Mouse (Mus musculus): ENCODE measurements around the gene Crebl2. TPM values are rescaled to one million over a fixed set of nuclear protein-coding genes. Genes with fewer than 3 reads are reported as not detected.

Crebl2 gene
- total and polyA plus RNA-seq, 3 experiments, result 1.5 to 3.7 TPM; not detected in 1

- Histone ChIP-seq H3K4me1 (ENCODE audit: control insufficient read depth in 1 of 2, insufficient read depth in 2 of 2, low read length in 2 of 2) (peaks cover 4% of the 10 kb centered on the region in 2 experiments; a peak in 2 of 4 replicates), H3K9ac (ENCODE audit: control insufficient read depth, low read depth, low read length, poor library complexity, severe bottlenecking) (no peak overlapping the region), H3K27me3 (ENCODE audit: control insufficient read depth in 1 of 2, insufficient read depth in 2 of 2, low read length in 2 of 2) (no peaks in the 10 kb centered on the region), H3K9me3 (replicated peaks; ENCODE audit: insufficient read depth, low read length) (no peaks in the 10 kb centered on the region), H3K36me3 (ENCODE audit: control insufficient read depth in 1 of 2, insufficient read depth in 2 of 2, low read length in 2 of 2) (peaks cover 0 to 3% of the 10 kb centered on the region in 2 experiments; a peak in 2 of 4 replicates), H3K79me2 (ENCODE audit: control insufficient read depth, insufficient read depth, low read length, poor library complexity) (no peaks in the 10 kb centered on the region), H3K27ac (ENCODE audit: control insufficient read depth, low read depth, low read length) (no peak overlapping the region), H3K4me3 (ENCODE audit: control insufficient read depth in 1 of 2, insufficient read depth in 1 of 2, low read depth in 2 of 2, low read length in 2 of 2) (no peak overlapping the region)
- no peak for TF ChIP-seq GATA1 (IDR thresholded peaks at IDR 0.05; ENCODE audit: low read depth, low read length)
- no peak for TF ChIP-seq RCOR1 (IDR thresholded peaks at IDR 0.05; ENCODE audit: low read depth, low read length)
- TF ChIP-seq ELF1 (IDR thresholded peaks at IDR 0.05; ENCODE audit: low read depth, low read length), result no peak
- no peak for TF ChIP-seq USF2 (IDR thresholded peaks at IDR 0.05; ENCODE audit: borderline replicate concordance in 1 of 2, insufficient read depth in 1 of 2, low read depth in 1 of 2, low read length in 2 of 2)
- no peak for TF ChIP-seq CHD1 (IDR thresholded peaks at IDR 0.05; ENCODE audit: low read depth, low read length)
- no peak for TF ChIP-seq NRF1 (IDR thresholded peaks at IDR 0.05; ENCODE audit: insufficient read depth, low read depth, low read length, poor library complexity, severe bottlenecking)
- DNase-seq (ENCODE audit: low read depth, low spot score), result no peak
These were observed 47.3 kb downstream of the Crebl2 start for GRCm38 (mm10) chr6:134877276-134877675.

GRCm38 (mm10) chr6:134877892-134878291, 47.9 kb downstream of the Crebl2 start:
- Histone ChIP-seq H3K36me3 (ENCODE audit: control insufficient read depth in 1 of 2, insufficient read depth in 2 of 2, low read length in 2 of 2) (peaks cover 0 to 3% of the 10 kb centered on the region in 2 experiments; a peak in 2 of 4 replicates), H3K4me3 (ENCODE audit: control insufficient read depth in 1 of 2, insufficient read depth in 1 of 2, low read depth in 2 of 2, low read length in 2 of 2) (no peak overlapping the region), H3K4me1 (ENCODE audit: control insufficient read depth in 1 of 2, insufficient read depth in 2 of 2, low read length in 2 of 2) (peaks cover 4% of the 10 kb centered on the region in 2 experiments; a peak in 2 of 4 replicates), H3K27me3 (ENCODE audit: control insufficient read depth in 1 of 2, insufficient read depth in 2 of 2, low read length in 2 of 2) (no peaks in the 10 kb centered on the region), H3K27ac (ENCODE audit: control insufficient read depth, low read depth, low read length) (no peak overlapping the region), H3K9ac (ENCODE audit: control insufficient read depth, low read depth, low read length, poor library complexity, severe bottlenecking) (no peak overlapping the region), H3K79me2 (ENCODE audit: control insufficient read depth, insufficient read depth, low read length, poor library complexity) (no peaks in the 10 kb centered on the region), H3K9me3 (replicated peaks; ENCODE audit: insufficient read depth, low read length) (no peaks in the 10 kb centered on the region)
- TF ChIP-seq RAD21 (IDR thresholded peaks at IDR 0.05; ENCODE audit: low read depth, low read length) (no peak), ZMIZ1 (IDR thresholded peaks at IDR 0.05; ENCODE audit: low read depth, low read length) (no peak), MAFK (IDR thresholded peaks at IDR 0.05; ENCODE audit: borderline replicate concordance, low read depth, low read length) (no peak)
- no peak for DNase-seq (ENCODE audit: low read depth, low spot score)

- no peak overlapping the region for H3K27ac ChIP-seq (ENCODE audit: control insufficient read depth, low read depth, low read length)
- H3K4me3 ChIP-seq (ENCODE audit: control insufficient read depth in 1 of 2, insufficient read depth in 1 of 2, low read depth in 2 of 2, low read length in 2 of 2), result no peak overlapping the region
- TF ChIP-seq TAL1 (IDR thresholded peaks at IDR 0.05; ENCODE audit: low read length) (peak; percentile 49; the same call in 1 of the 2 replicates), RCOR1 (IDR thresholded peaks at IDR 0.05; ENCODE audit: low read depth, low read length) (peak; percentile 41; the same call in 1 of the 2 replicates), TBP (IDR thresholded peaks at IDR 0.05; ENCODE audit: low read depth, low read length) (no peak), ZC3H11A (IDR thresholded peaks at IDR 0.05; ENCODE audit: low read depth, low read length) (no peak), EP300 (IDR thresholded peaks at IDR 0.05; ENCODE audit: low read depth in 1 of 2, low read length in 2 of 2) (peak; percentile 38 to 67; a peak in 3 of 4 replicates), ZKSCAN1 (IDR thresholded peaks at IDR 0.05; ENCODE audit: low read depth, low read length) (no peak), ETS1 (IDR thresholded peaks at IDR 0.05; ENCODE audit: low read depth, low read length) (0 out of 2 replicates have a peak, but pooled peaks have one; percentile 25), MXI1 (IDR thresholded peaks at IDR 0.05; ENCODE audit: low read depth, low read length) (peak; percentile 22; the same call in 1 of the 2 replicates), TCF12 (IDR thresholded peaks at IDR 0.05; ENCODE audit: low read depth, low read length) (peak; percentile 62; the same call in 1 of the 2 replicates), GATA1 (IDR thresholded peaks at IDR 0.05; ENCODE audit: low read depth, low read length) (peak; percentile 51; the same call in 1 of the 2 replicates), ZMIZ1 (IDR thresholded peaks at IDR 0.05; ENCODE audit: low read depth, low read length) (no peak)
- H3K9ac ChIP-seq (ENCODE audit: control insufficient read depth, low read depth, low read length, poor library complexity, severe bottlenecking), result no peak overlapping the region
- no peaks in the 10 kb centered on the region for H3K9me3 ChIP-seq (replicated peaks; ENCODE audit: insufficient read depth, low read length)
- H3K79me2 ChIP-seq (ENCODE audit: control insufficient read depth, insufficient read depth, low read length, poor library complexity), result no peaks in the 10 kb centered on the region
- no peaks in the 10 kb centered on the region for H3K27me3 ChIP-seq (ENCODE audit: control insufficient read depth in 1 of 2, insufficient read depth in 2 of 2, low read length in 2 of 2)
- H3K36me3 ChIP-seq (ENCODE audit: control insufficient read depth in 1 of 2, insufficient read depth in 2 of 2, low read length in 2 of 2), result peaks cover 0 to 3% of the 10 kb centered on the region in 2 experiments; a peak in 2 of 4 replicates
- H3K4me1 ChIP-seq (ENCODE audit: control insufficient read depth in 1 of 2, insufficient read depth in 2 of 2, low read length in 2 of 2), result peaks cover 4% of the 10 kb centered on the region in 2 experiments; a peak in 2 of 4 replicates
- DNase-seq (ENCODE audit: low read depth, low spot score), result peak; percentile 52
These were observed 49.6 kb downstream of the Crebl2 start for GRCm38 (mm10) chr6:134879556-134879955.
